Mouse (Mus musculus) cerebellum, postnatal 14 days (tissue): ENCODE results near the gene Atp1a3.

ENCODE experiments used
- DNase-seq, 2 experiments: peaks; one replicate each; pipeline ENCODE4 v3.0.0; 2021; ENCODE audit warnings: mixed read lengths in 2 of 2

The Atp1a3 gene

GRCm38 (mm10) chr7:25003820-25004388 is 1.9 kb downstream of the Atp1a3 start:
- DNase-seq, result peak; percentile 59 to 62

GRCm38 (mm10) chr7:25003291-25003690 is 2.5 kb downstream of the Atp1a3 start:
- DNase-seq, result peak; percentile 68 to 75

GRCm38 (mm10) chr7:25000711-25001110 is 5.0 kb downstream of the Atp1a3 start:
- DNase-seq, result no peak

DNA sequence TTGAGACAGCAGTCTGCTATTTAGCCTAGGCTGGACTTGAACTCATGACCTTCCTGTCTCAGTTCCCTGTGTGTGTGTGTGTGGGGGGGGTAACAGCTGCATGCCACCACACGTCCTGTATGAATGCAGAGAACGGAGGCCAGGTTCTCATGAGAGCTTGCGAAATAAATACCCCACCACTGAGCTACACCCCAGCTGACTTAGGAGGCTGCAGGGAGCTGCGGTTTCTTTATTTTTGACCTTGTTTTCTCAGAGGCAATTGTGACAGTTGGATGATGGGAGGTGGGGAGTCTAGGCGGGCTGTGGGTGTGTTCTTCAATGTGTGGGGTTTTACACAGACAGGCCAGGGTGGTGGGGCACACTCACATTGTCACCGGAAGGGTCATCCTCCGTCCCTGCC is 5.5 kb downstream of the Atp1a3 start:
- no peak for DNase-seq

GRCm38 (mm10) chr7:24993081-24993480 is 12.7 kb downstream of the Atp1a3 start:
- DNase-seq, result no peak

- DNase-seq, result peak in 1 of 2 experiments; percentile 35
These were observed 15.3 kb downstream of the Atp1a3 start for GRCm38 (mm10) chr7:24990478-24990877.

DNA sequence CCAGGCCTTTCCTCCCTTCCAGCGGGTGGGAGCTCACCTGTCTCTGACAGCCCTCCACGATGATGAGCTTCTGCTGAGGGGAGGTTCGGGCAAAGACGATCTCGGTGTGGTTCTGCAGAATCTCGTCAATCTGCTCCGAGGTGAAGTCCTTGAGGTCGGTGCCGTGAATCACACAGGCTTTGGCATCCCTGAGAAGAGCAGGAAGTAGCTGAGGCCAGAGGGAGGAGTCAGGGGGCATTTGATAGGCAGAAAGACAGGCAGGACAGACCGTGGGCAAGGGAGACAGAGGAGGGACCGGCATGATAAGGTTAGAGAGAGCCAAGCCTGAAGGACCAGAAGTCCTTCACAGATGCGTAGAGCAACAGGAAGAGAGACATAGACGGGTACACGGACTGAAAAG is 17.8 kb downstream of the Atp1a3 start:
- DNase-seq, result no peak

DNA sequence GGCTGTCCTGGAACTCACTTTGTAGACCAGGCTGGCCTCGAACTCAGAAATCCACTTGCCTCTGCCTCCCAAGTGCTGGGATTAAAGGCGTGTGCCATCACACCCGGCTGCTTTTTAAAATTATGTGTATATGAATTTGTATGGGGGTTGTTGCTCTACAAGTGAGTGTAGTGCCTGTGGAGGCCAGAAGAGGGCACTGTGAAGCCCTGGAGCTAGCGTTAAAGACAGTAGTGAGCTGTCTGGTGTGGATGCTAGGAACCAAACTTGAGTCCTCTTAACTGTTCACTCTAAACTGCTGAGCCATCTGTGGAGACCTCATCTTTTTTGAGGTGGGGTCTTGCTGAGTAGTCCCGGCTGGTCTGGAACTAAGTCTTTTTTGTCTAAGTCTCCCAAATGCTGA is 20.0 kb downstream of the Atp1a3 start:
- peak in 1 of 2 experiments; percentile 72 for DNase-seq

- peak in 1 of 2 experiments; percentile 71 for DNase-seq
These were observed 21.5 kb downstream of the Atp1a3 start for GRCm38 (mm10) chr7:24984307-24984706.

- no peak for DNase-seq
These were observed 22.4 kb downstream of the Atp1a3 start for GRCm38 (mm10) chr7:24983396-24983795.

DNA sequence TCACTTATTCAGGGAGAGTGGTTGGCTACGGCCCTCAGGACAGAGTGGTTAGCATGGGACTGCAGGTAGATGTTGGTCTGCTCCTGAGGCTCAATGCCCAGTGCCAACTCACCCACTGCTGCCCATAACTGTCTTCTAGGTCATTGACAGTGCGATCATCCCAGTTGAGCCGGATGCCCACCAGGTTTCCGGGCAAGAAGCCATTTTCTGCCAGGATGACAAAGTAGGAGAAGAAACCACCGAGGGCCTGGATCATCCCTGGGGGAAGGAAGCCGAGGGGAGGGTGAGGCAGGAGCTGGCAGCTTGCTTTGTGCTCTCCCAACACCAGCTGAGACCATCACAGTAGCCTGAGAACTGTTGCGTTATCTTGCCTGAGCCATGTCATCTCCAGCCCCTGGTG is 25.3 kb downstream of the Atp1a3 start:
- peak; percentile 57 to 61 for DNase-seq

DNA sequence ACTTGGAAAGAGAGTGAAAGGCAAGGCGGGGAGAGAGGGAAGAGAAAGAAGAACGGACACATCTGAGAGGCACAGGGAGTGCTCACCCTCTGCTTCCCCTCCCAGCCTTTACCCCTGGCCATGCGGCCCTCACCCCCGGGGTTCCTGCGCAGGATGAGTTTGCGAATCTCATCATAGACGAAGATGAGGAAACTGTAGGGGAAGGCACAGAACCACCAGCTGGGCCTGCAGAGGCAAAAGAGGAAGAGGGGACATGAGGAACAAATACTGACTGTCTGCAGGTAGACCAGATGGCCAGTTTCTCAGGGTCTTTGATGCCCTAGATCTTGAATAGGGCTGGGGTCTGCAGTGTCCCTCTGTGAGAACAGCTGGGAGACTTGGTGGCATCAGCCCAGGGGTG is 27.0 kb downstream of the Atp1a3 start:
- no peak for DNase-seq

DNA sequence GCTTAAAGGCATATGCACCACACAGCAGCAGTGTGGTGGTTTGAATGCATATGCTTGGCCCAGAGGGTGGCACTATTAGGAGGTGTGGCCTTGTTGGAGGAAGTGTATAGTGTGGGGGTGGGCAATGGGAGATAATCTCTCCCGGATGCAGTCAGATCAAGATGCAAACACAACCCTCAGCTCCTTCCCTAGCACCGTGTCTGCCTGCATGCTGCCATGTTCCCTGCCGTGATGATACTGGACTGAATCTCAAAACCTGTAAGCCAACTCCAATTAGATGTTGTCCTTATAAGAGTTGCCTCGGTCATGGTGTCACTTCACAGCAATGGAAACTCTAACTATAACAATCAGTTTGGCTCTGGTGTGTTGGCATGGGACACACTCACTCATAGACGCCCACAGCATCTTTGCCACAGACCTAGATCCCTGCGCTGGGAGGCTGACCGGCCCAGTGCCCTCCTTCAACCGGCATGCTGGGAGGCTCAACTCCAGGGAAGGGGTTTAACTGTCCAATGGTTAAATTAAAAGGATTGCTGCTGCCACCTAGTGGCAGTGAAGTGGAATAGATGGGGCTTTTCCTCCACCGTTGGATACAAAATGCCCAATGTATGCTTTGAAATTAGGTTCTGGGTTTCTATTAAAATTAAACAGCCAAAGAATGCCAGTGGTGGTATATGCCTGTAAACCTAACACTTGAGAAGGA is 30.7 kb downstream of the Atp1a3 start:
- DNase-seq, result peak; percentile 67 to 75

DNA sequence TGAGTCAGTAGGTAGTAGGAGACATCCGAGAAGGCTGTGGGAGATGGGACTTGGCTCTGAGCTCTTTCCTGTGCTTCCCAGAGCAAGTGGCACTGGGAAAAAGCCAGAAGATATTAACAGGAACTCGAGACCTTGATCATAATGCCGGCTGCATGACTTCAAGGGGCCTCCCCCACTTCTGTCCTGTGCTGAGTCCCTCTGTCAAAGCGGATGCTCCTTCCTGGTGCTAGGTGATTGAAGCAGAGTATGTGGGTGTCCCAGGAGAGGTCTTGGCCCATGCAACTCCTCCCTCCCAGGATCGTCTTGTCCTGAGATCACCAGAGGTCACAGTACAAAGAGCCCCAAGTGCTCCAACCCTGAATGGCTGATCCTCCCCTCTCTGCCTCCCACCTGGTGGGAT is 31.9 kb downstream of the Atp1a3 start:
- no peak for DNase-seq

GRCm38 (mm10) chr7:24973208-24973607 is 32.5 kb downstream of the Atp1a3 start:
- no peak for DNase-seq

DNA sequence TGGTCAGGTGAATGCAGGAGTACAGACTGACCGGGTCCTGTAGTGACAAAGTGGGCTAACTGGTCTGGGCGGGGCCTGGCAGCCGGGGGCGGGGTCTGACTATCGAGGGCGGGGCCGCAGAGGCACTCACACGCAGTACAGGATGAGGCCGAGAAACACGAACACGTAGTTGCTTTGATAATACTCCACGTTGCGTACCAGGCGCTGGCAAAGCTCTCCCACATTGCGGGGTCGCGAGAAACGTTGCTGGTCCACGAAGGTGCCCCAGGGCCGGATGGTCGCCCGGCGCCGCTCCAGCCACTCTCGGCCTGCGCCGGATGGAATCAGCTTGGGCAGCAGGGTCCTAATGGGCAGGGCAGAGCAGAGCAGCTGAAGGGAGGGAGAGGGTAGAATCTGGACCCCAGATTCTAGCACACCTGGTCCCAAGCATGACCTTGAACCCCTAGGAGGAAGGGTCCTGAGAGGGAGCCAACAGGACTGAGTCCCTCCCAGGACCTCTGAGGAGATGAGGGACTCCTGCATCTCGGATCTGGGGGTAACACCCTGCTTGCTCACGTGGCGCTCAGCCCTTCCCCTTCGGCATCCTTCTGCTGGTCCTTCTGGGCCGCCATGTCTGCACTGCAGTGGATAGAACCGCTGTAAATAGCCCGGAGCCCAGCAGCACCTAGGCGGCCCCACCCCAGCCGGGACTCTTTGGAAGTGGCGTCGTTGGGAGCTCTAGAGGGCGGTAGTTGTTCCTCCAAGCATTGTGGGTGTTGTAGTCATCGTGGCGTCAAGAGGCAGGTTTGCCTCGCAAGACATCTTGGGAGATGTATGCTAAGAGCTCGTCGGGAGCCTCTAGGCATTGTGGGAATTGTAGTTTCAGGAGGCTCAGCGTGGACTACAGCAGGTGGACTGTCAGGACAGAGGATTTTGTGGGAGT is 33.5 kb downstream of the Atp1a3 start, which contains the start of gene Rabac1:
Gene Rabac1, minus strand, starts transcription at position 783 of the 922 bp plus-strand sequence.
- DNase-seq, result peak; percentile 91

DNA sequence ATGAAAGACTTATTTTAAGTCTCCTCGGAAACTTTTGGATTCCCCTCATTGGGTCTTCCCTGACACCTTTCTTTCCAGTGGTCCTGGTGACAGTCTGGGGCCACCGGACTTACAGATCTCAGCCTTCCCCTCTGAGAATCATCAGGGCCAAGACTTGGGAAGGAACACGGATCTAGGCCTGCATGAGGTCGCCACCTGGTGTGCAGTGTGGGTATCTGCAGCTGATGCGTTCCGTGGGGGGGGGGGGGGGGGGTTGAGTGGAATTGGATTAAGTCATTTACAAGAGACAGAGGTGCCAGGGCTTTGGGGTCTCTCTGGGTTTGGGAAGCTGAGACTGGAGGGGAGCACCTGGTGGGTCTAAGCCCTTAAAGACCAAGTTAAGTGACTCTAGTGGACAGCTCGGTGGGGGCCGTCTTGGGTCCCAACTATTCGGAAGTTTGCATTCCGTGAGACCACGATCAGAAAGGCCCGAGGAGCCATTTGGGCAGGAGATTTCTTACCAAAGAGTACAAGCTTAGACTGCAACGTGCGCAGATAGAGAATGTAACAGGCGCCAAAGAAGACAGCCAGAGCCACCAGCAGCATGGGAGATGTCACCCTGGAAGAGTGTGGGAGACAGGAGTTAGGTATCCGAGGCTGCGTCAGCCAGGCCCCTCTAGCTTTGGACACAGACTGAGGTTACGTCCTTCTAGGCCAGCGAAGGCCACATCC is 34.3 kb downstream of the Atp1a3 start:
- peak; percentile 62 to 82 for DNase-seq

DNA sequence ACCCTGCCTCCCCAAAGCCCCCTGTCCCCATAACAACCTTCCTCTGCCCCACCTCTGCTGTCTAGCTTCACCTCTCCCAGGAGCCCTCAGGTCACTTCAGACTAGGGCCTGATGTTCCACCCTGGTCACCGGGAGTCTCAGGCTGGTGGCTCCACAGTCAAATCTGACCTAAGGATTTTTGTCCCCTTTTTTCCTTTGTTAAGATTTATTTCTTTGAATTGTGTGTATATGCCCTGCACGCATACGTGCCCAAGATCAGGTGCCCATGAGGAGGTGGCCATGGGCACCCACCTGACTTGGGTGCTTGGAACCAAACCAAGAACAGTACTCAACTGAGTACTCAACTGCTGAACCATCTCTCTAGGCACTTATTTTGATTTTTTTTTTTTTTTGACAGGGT is 35.4 kb downstream of the Atp1a3 start:
- no peak for DNase-seq

DNA sequence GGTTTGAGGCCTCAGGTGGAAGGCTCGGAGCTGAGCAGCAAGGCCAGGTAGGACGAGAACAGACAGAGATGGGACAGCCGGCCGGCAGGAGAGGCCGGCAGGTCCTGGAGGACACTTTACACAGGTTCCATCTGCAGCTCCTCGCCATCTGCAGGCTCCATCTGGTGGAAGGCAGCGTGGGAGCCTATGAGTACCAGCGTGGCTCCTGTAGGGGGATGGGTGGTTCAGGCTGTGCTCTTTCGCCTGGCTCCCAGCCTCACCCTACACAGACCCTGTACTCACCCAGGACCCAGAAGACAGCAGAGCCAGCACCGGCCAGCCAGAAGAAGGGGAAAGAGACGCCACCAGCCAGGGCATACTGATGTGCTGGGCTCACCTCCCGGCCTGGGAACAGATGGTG is 36.0 kb downstream of the Atp1a3 start:
- peak; percentile 82 to 84 for DNase-seq

DNA sequence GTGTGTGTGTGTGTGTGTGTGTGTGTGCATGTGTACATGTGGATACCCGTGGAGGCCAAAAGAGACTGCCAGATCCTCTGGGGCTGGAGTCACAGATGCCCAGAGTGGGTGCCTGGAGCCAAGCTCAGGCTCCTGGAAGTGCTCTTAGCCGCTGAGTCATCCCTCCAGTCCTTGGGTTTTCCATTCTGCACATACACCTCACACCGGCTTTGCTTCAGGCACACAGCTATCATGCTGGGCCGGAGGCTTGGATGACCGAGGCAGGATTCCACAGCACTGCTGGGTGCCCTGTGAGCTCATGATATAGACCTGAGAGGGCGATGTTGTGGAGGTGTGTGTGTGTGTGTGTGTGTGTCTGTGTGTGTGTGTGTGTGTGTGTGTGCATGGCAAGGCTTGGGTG is 37.3 kb downstream of the Atp1a3 start:
- no peak for DNase-seq

GRCm38 (mm10) chr7:24967966-24968365 is 37.8 kb downstream of the Atp1a3 start:
- no peak for DNase-seq

DNA sequence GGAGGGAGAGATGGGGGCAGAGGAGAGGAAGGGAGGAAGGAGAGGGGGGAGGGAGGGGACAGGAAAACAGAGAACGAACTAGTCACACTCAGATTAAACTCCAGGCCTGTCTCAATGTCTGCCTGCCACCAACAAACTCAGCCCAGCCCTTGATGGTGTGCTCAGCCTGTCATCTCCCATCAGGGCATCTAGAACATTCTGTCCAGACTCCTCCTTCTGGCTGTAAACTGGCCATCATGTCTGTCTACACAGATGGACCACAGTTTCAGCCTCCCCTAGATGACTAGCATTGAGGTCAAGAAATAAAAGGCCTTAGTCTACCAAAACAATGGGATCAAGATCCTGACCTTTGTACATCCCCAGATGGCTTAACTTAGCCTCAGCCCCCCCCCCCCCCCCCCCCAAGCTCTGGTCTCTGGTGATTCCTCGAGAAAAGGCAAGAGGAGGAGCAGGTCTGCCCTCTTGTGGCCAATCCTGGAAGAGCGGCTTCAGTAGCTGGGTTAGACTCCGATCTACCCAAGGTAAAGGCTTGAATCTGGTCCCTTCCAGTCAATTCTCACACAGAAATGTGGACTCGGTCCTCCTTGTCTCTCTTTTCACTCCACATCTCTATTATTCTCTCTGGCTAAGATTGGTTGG is 40.7 kb downstream of the Atp1a3 start:
- DNase-seq, result peak; percentile 94 to 97
